Mouse (Mus musculus): ENCODE measurements at regions not wholly inside any gene's neighbourhood (a gene's known extent, or its start where the extent isn't known, plus 50 kb on each side); places are given as distances from the start of the nearest gene placed in this dataset.
"Not testable (repeated sequence)": the region's sequence is repeated elsewhere in the genome, so short reads cannot be mapped to it uniquely, and the experiment has no call there.

DNA sequence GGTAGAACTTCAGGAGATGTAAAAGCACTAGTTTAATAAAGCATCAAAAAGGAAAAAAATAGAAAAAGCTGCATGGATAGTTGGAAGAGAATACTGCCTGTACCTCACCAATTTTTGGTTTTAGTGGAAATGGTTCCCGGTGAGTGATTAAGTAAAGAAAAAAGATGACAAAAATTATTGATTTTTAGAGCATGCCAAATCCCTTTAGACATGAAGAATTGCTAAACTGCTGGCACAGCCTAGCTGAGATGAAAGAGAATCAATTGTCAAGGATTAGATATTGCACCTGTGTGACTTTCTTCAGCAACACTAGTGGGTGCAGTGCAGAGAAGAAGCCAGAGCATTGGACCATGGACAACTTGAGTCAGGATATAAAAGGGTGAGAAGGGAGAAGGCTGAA is 348.7 kb upstream of the Cpeb2 start:
- DNase-seq: no peak

DNA sequence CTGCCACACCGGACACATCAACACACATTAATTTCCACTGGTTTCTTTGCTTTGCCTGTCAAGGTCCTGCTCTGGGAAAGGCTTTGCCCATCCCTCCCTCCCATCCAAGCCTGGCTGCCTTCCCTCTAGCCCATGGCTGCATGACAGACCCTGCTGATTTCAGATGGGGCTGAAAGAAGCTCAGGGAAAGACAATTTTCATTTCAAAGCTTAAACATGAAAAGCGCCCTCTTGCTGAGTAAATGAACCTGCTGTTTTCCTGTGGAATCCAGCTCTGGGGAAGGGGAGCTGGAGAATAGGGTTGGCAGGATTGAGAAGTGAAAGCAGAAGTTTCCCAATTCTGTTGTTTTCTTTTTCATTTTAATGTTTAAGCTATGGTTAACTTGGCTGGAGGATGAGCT is 341.1 kb upstream of the Cpeb2 start:
- DNase-seq: no peak

DNA sequence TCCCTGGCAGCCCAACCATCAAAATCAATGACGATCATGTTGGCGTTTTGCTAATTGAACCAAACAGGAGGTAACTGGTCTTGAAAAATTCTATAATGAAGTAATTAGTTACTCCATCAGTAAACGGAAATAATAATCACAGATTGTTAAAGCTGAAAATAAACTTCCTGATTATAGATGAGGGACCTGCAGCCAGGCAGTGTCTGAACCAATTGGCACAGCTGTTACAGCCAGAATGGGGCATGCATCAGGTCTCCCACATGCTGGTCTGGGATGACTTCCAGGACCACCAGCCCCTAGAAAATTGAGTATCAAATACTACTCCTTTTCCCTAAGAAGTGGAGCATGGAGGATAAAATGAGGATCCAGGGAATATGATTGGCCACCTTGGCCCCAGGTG is 326.8 kb upstream of the Cpeb2 start:
- DNase-seq: no peak

DNA sequence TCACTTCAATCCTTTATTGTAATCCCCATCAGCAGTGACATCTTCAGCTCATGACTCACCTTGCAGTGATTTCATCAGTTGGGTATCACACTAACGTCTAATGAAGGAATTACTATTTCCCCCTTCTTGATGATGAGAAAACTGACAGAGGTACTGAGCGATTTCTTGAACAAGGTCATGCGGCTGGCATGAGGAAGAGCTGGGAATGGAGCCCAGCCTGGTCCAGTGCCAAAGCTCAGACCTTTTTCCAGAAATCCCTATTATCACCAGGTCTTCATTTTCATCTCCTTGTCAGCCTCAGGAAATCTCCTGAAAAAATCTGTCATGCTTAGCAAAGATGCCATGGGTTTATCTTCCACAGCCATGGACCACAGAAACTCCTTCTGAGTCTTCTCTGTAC is 313.6 kb upstream of the Cpeb2 start:
- DNase-seq: peak in 1 of 2 experiments; percentile 4

DNA sequence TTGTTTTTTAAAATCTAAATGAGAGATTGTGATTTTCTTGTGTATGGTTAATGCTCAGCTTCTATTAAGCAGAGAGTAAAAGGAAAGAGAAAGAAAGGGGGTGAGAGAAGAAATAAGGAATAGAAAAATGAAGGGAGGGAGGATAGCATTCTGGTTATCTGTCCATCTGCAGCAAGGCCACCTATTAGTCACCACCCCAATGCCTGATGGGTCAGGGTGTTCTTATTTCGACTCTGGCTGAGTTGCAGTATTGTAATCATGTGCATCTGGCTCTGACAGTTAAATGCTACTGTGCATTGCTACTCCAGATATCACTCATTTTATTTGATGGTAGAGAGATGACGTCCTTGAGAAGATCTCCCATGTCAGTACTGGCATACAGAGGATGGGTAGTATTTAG is 300.9 kb upstream of the Cpeb2 start:
- no peak for DNase-seq

DNA sequence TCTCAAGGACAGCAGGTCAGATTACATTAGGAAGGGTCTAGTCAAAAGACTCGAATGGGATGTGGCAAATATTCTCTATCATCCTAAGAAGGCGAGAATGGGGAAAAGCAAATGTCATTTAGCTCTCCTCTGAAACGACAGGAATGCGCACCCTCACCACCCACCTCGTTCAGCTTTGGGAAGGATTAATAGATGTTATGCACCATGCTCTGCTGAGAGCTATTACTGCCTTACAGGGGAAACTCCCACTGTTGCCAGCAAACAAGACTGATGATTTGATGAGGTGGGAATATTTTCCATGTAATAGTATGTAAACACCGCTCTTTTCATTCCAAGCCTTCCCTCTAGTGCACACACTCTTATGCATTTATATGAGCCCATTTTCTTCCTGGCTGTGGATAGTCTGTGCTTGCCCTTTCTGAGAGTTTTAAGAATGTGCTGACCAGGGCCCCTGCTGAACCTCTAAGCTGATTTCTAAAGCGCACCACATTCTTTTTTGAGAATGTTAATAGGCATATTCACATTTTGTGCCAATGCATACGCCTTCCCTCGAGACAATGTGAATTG is 273.6 kb upstream of the Cpeb2 start:
- DNase-seq: no peak

DNA sequence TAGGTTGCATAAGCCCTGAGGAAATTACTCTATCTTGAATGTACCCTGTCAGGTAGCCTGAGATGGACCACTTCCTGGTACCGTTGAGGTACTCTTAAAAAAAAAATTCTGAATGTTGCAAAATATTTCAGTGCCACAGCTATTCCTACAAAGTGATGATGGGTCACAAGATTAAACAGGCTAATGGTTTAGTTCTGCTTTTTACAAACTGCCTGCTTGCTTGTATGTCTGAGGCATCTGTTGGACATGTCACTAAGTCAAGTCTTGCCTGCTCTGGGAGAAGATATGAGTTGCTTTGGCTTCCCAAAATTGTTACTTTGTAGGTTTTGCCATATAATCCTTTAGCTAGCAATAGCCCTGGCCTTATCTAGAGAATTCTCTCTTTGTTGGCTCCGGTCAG is 266.0 kb upstream of the Cpeb2 start:
- not testable (repeated sequence) for DNase-seq

DNA sequence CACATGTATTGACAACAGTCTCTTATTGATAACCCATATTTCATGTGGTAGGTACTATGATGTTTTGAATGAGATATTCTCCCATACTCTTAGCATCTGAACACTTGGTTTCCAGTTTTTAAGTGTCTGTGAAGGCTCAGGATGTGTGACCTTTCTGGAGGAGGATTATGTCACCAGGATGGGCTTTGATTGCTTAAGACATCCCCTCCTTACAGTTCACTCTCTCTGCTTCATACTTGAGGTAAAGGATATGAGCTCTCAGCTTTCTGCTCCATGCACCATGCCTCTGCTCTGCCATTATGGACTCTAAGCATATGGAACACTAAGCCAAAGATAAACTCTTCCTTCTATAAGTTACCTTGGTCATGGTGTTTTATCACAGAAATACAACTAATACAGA is 263.8 kb upstream of the Cpeb2 start:
- DNase-seq: no peak

DNA sequence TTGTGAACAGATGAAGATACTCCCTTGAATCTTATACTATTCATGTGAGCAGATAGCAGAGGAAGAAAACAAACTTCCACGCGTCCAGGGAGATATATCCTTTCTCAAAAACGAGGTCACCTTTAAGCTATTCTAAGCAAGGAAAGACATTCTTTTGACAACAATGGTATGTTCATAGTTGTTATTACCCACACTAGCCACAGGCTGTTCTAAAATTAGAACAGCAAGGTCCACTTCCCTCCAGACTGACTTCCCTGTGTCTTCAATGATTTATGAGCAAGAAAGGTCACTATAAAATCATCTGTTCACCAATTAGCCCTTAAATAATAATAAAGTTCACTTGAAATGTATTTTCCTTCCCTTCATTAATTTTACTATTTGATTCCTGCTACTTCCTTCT is 263.3 kb upstream of the Cpeb2 start:
- DNase-seq: no peak

DNA sequence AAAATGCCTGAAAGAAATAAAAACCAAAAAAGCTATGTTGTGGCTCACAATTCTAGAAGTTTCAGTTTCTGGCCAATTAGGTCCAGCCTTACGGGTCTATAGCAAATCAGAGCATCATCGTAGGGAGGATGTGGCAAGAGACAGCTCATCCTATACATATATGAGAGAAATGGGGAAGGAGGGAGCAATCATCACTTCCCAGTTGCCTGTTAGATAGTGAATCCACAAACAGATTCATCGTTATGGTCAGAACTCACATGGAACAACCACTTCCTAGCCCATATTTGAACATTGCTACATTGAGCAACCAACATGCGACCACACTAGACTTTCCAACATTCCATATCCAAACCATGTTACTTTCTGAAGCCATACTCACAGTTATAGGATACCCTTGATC is 255.9 kb upstream of the Cpeb2 start:
- DNase-seq: no peak

DNA sequence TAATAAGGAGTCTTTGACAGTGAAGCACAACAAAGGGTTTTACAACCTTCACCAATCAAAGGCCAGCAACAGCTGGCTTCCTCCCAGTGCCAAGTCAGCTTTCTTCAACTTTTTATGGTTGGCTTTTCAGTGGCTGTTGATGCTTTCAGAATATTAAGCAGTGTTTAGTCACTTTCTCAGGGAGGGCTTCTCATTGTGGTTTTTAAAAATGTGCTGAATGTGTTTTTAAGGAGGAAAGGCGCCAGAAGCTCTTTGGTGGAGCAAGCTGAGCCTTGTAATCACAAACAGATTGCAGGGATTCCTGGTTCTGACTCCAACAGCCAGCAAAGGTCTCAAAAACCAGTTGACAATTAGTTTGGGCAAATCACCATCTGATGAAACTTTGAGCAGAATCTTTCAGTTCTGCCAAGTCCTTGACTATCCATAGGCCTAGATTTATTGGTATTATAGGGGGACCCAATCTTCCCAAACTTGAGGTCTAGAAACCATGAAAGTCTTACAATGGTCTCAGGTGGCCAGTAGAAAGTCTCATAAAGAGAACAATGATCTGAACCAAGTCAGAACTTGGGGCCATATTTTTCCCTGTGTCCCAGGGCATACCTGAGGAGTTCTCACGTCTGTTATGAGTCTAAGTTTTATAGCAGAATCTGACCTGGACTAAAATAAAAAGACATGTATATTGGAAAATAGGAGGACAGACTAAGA is 251.9 kb upstream of the Cpeb2 start:
- DNase-seq: no peak

DNA sequence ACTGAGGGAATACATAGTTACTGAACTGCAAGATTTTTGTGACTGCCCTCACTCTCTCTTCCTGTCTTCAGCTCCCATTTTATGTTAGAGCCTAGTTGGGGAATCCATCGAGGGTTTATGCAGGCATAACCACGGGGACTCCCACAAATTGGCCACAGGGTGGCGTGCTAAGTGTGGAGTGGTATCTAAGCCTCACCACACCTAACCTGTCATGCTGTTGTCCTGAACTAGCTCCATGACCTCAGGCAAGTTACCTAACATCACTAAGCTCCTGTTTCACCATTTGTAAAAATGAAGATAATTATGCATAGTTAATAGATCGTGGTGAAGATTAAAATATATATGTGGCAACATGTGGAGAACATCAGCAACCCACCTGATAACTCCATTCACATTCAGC is 246.8 kb upstream of the Cpeb2 start:
- DNase-seq: peak in 1 of 2 experiments; percentile 36

DNA sequence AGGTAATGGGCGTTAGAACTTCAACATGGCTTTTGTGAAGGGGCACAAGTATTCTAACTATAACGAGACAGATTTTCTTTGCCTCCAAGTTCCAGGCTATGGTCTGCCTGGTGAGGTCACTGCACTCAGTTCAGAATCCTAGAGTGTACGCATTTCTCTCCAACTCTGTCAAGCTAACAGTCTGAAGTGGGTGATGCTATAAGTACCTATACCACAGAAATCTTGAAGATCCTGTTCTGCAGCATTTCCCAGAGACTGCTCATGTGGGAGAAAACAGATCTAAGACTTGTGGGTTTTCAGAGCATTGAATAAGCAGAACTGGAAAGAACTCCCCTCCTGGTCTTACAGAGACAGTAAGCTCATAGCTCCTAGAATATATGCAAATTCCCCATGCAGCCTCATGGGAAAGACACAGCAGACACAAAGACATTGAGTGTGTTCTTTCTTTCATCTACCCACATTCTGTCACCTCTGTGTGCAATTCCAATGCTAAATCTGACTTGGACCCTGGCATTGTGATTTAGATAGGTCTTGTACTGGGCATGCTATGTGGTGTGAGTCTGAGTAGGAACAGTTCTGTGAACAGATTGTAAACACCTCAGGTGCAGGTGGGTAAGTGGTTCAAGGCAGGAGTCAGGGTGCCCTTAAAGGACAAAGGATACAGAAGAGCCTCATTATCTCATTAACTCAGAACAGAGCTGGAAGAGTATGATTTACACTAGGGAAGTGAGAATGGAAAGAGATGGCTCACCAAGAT is 245.1 kb upstream of the Cpeb2 start:
- DNase-seq: no peak

DNA sequence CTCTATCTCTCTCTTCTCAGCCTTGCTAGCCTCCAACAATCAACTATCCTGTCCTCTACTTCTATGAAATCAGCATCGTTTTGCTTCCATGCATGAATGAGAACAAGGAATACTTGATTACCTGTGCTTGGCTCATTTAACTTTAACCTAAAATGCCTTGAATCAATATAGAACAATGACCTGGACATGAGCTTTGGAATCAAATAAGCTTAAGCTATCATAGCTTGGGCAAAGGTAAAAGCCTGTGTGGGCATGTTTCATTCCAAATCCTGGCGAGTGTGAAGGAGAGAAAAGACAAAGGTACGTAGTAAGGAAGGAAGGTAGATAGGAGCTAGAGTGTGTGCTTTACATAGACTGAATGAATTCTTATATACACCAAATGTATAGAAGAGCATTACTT is 243.7 kb upstream of the Cpeb2 start:
- no peak for DNase-seq

DNA sequence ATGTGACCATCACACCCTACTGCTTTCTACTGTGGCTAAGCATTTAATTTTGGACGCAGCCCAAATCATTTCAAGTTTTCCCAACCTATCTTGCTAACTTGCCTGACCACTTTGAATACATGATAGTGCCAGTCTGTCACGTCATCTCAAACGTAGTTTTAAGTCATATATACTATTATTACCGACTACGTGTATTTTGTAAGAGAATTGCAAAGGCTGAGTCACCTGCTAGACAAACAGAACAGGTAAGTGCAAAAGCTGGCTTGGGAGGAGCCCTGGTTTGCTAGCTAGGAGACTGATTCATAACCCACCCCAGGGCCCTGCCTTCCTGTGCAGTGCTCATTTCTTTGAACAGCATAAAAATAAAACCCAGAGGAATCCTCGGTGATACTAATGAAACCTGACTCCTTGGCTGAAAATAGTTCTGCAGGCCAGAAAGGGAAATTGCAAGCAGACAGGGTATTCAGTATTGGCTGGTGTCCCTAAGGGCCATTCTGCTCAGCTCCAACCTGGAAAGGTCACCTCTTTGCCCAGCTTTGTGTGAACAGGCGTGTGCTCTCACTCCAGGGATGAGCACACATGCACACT is 208.9 kb upstream of the Cpeb2 start:
- DNase-seq: no peak

DNA sequence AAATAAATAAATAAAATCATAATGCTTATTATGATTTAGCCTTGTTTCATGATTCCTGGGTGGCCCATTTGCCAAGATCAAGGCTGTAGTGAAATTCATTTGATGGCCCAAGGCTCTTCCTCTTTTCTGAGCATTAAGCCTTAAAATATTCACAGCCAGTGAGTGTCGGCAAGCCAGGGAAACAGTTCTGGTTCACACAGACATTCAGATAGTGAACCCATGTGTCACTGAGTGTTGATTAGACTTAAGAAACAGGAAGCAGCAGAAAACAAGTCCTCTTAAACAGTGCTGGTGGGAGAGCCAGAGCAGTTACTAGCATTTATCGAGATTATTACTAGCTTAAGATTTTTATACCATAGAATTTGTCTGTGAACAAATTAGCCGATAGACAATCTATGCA is 201.7 kb upstream of the Cpeb2 start:
- DNase-seq: no peak

DNA sequence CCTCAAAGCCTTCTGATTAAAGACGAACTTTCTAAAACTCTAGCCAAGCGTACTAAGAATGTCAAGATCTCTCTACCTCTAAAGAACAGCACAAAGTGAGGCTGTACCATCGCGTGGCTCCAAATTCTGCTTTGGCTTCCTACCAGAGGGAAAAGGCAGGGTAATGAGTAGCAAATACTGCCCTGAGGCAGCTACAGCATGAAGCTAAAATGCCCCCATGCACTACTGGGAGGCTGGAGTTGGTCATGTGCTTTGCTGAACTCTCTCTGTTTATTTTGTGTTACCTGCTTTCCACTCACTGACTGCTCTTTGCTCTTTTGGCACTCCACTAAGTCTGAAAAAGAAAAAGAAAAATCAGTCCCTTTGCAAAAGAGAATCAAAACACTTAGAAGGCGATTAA is 201.1 kb upstream of the Cpeb2 start:
- peak; percentile 81 to 93 for DNase-seq

DNA sequence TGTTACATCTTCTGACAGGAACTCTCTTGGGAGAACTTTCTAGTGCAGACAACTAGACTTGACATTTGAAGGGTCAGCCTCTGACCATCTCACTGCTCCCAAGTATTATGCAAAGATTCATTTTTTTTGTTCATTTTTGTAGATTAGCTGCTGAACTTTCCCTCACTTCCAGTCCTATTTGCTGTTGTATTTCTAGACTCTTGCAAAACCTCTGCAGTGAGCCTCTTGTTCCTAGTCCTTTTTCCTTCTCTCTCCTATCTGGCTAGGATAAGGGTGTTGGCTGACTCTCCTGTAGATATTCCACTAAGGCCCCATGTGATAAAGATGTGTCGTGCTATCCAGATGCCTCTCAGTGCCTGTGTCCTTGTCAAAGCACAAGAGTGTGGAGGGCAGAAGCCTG is 198.5 kb upstream of the Cpeb2 start:
- DNase-seq: no peak

DNA sequence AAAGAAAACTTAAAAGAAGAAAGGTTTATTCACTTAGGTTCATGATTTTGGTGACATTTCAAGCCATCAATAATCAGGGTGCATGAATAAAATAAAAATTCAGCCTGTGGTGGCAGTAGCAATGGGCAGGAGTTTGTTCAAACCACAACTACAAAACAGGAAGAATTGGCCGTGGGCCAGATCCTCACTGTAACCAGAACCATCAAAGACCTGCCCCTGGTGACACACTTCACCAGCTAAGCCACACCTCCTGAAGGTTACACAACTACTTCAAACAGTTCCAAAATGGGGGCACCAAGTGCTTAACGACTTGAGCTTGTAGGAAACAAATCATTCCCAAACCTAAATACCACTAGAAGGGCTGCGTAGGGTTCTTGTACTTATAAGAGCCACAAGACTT is 195.4 kb upstream of the Cpeb2 start:
- DNase-seq: peak; percentile 87 to 90

DNA sequence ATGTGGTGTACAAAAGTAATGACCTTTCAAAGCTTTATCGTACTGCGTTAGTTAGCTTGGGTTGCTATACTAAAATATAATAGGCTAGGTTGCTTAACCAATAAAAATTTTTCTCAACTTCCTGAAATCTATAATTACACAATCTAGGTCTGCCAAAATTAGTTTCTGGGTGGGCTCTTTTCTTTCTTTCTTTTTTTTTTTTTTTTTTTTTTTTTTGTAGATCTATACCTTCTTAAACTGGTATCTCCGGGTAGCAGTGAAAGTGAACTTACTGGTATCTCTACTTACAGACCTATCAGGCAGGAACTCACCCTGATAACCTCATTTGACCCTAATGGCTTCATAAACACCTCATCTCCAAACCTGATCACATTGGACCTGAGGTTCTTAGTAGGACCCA is 193.4 kb upstream of the Cpeb2 start:
- no peak for DNase-seq

DNA sequence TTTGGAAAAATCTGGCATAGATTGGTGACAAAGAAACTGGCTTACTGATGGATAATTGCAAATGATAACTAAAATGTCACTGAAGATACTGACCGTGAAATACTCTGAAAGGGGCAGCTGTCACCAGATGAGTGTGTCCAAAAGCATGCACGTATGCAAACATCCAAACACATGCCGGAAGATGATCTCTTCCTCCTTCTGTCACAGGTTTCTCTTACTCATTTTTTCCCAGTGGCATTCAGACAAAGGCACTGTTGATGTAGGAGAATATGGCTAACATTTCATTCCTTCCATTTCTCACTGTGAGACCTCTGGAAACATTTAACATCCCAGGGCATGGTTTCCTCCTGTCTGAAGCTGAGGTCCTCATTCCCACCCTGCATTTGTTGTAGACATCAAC is 190.4 kb upstream of the Cpeb2 start:
- DNase-seq: no peak

DNA sequence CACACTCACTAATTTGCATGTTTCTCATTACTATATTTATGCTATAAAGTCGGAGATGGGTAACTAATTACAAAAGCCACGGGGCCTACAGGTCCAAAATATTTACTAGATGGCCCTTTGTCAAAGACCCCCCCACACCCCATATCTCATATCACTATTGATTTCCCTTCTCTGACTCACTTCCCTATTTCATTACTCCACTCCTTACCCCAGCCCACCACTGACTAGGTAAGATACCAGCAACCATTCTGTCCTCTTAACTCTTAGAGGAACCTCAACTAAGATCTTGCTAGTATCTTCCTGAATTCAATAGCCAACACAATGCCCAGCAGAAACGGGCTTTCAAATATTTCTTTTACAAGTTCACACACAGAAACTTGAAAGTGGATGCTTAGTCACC is 187.1 kb upstream of the Cpeb2 start:
- no peak for DNase-seq

DNA sequence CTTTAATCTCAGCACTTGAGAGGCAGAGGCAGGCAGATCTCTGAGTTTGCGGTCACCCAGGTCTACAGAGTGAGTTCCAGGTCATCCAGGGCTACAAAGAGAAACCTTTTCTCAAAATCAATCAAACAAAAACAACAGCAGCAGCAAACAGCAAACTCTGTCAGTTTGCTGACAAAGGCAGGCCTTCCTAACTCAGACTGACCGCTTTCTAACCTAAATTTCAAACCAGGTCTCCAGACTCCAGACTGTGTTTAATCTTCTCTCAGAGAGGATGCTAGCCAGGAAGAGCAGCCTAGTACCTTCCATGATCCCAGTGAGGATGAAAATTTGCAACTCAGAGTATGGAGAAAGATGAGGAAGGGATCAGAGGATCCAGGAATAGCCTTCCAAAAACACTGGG is 185.7 kb upstream of the Cpeb2 start:
- DNase-seq: no peak
